Mouse (Mus musculus) MEL (cell line): Measurements from ENCODE around the gene Lcn2. TPM values are rescaled to one million over a fixed set of nuclear protein-coding genes. Genes with fewer than 3 reads are reported as not detected.

Experiments
- DNase-seq: peaks from one replicate; pipeline ENCODE4 v3.0.0; 2011; ENCODE audit warnings: low read depth, low spot score
- H3K27ac ChIP-seq: 2 replicates; pipeline ENCODE4 v1.5.1; 2012; ENCODE audit warnings: low read depth, mild to moderate bottlenecking, control low read depth, low read length, moderate library complexity; ENCODE audit not compliant: control insufficient read depth
- H3K27me3 ChIP-seq, 2 experiments: fragments of 150-350 bp in 1 of 2; sonication (generic) in 1 of 2; 2 replicates each; pipeline ENCODE4 v1.6.1; 2012; ENCODE audit warnings: low read length in 2 of 2, mild to moderate bottlenecking in 2 of 2, improper control_type of control experiment in 1 of 2, moderate library complexity in 1 of 2; ENCODE audit not compliant: insufficient read depth in 2 of 2, control insufficient read depth in 1 of 2
- H3K36me3 ChIP-seq, 2 experiments: 2 replicates each; pipeline ENCODE4 v1.6.1; 2012 to 2014; ENCODE audit warnings: low read length in 2 of 2, improper control_type of control experiment in 1 of 2, inconsistent platforms in 1 of 2, mild to moderate bottlenecking in 1 of 2; ENCODE audit not compliant: insufficient read depth in 2 of 2, control insufficient read depth in 1 of 2
- H3K4me1 ChIP-seq, 2 experiments: fragments of 150-350 bp in 1 of 2; sonication (generic) in 1 of 2; 2 replicates each; pipeline ENCODE4 v1.6.1; 2012; ENCODE audit warnings: low read length in 2 of 2, improper control_type of control experiment in 1 of 2, mild to moderate bottlenecking in 1 of 2; ENCODE audit not compliant: insufficient read depth in 2 of 2, control insufficient read depth in 1 of 2
- H3K4me3 ChIP-seq, 2 experiments: fragments of 150-350 bp in 1 of 2; sonication (generic) in 1 of 2; 2 replicates each; pipeline ENCODE4 v1.5.1; 2012; ENCODE audit warnings: low read depth in 2 of 2, low read length in 2 of 2, mild to moderate bottlenecking in 2 of 2, moderate library complexity in 2 of 2, control low read depth in 1 of 2, improper control_type of control experiment in 1 of 2; ENCODE audit not compliant: control insufficient read depth in 1 of 2, insufficient read depth in 1 of 2
- H3K79me2 ChIP-seq: 2 replicates; pipeline ENCODE4 v1.6.1; 2012; ENCODE audit warnings: mild to moderate bottlenecking, low read length, moderate library complexity; ENCODE audit not compliant: control insufficient read depth, poor library complexity, insufficient read depth
- H3K9ac ChIP-seq: 2 replicates; pipeline ENCODE4 v1.6.1; 2012; ENCODE audit warnings: low read depth, mild to moderate bottlenecking, control low read depth, low read length, moderate library complexity; ENCODE audit not compliant: control insufficient read depth, poor library complexity, severe bottlenecking
- H3K9me3 ChIP-seq: fragments of 150-350 bp; sonication (generic); replicated peaks from 2 replicates; pipeline ENCODE4 v1.6.1; 2012; ENCODE audit warnings: mild to moderate bottlenecking, low read length, improper control_type of control experiment, moderate library complexity; ENCODE audit not compliant: insufficient read depth
- BHLHE40 ChIP-seq: IDR thresholded peaks from 2 replicates; pipeline ENCODE4 v1.6.1; 2012; ENCODE audit warnings: low read depth, mild to moderate bottlenecking, inconsistent platforms, low read length, improper control_type of control experiment, borderline replicate concordance
- CHD1 ChIP-seq: IDR thresholded peaks from 2 replicates; pipeline ENCODE4 v1.6.1; 2012; ENCODE audit warnings: low read depth, mild to moderate bottlenecking, inconsistent platforms, low read length, improper control_type of control experiment
- CHD2 ChIP-seq: IDR thresholded peaks from 2 replicates; pipeline ENCODE4 v1.6.1; 2011; ENCODE audit warnings: low read length, improper control_type of control experiment
- CTCF ChIP-seq, 3 experiments: IDR thresholded peaks in 2 of 3; conservative IDR thresholded peaks in 1 of 3; 2 replicates each; pipeline ENCODE4 v1.5.1; 2011 to 2012; ENCODE audit warnings: low read length in 3 of 3, low read depth in 2 of 3, mild to moderate bottlenecking in 2 of 3, improper control_type of control experiment in 1 of 3, inconsistent platforms in 1 of 3, mixed read lengths in 1 of 3, moderate library complexity in 1 of 3; ENCODE audit not compliant: control insufficient read depth in 1 of 3, insufficient read depth in 1 of 3, poor library complexity in 1 of 3, severe bottlenecking in 1 of 3
- E2F4 ChIP-seq: IDR thresholded peaks from 2 replicates; pipeline ENCODE4 v1.6.1; 2011; ENCODE audit warnings: low read depth, low read length, improper control_type of control experiment, borderline replicate concordance
- ELF1 ChIP-seq: IDR thresholded peaks from 2 replicates; pipeline ENCODE4 v1.6.1; 2014; ENCODE audit warnings: low read depth, mild to moderate bottlenecking, inconsistent platforms, low read length, improper control_type of control experiment, moderate library complexity
- EP300 ChIP-seq, 2 experiments: IDR thresholded peaks; 2 replicates each; pipeline ENCODE4 v1.6.1; 2011; ENCODE audit warnings: improper control_type of control experiment in 2 of 2, low read length in 2 of 2, low read depth in 1 of 2, mild to moderate bottlenecking in 1 of 2
- ETS1 ChIP-seq: IDR thresholded peaks from 2 replicates; pipeline ENCODE4 v1.6.1; 2012; ENCODE audit warnings: low read depth, mild to moderate bottlenecking, inconsistent platforms, low read length, improper control_type of control experiment, moderate library complexity
- GABPA ChIP-seq: IDR thresholded peaks from 2 replicates; pipeline ENCODE4 v1.6.1; 2012; ENCODE audit warnings: low read depth, mild to moderate bottlenecking, inconsistent platforms, low read length, improper control_type of control experiment, moderate library complexity
- GATA1 ChIP-seq: IDR thresholded peaks from 2 replicates; pipeline ENCODE4 v1.6.1; 2011; ENCODE audit warnings: low read depth, low read length, improper control_type of control experiment
- HCFC1 ChIP-seq: IDR thresholded peaks from 2 replicates; pipeline ENCODE4 v1.6.1; 2012; ENCODE audit warnings: low read depth, mild to moderate bottlenecking, inconsistent platforms, low read length, improper control_type of control experiment, moderate library complexity
- KAT2A ChIP-seq: conservative IDR thresholded peaks from 2 replicates; pipeline ENCODE4 v1.6.1; 2012; ENCODE audit warnings: low read depth, low read length, improper control_type of control experiment, inconsistent platforms
- MAFK ChIP-seq: IDR thresholded peaks from 2 replicates; pipeline ENCODE4 v1.6.1; 2011; ENCODE audit warnings: low read depth, mild to moderate bottlenecking, low read length, improper control_type of control experiment, borderline replicate concordance
- MAX ChIP-seq: IDR thresholded peaks from 2 replicates; pipeline ENCODE4 v1.6.1; 2011; ENCODE audit warnings: low read length, improper control_type of control experiment
- MAZ ChIP-seq: IDR thresholded peaks from 2 replicates; pipeline ENCODE4 v1.6.1; 2012; ENCODE audit warnings: low read depth, mild to moderate bottlenecking, inconsistent platforms, low read length, improper control_type of control experiment
- MYB ChIP-seq: IDR thresholded peaks from 2 replicates; pipeline ENCODE4 v1.6.1; 2011; ENCODE audit warnings: mild to moderate bottlenecking, low read depth, low read length, improper control_type of control experiment
- MYC ChIP-seq: IDR thresholded peaks from 2 replicates; pipeline ENCODE4 v1.6.1; 2011; ENCODE audit warnings: low read depth, mild to moderate bottlenecking, low read length, improper control_type of control experiment, moderate library complexity
- NELFE ChIP-seq: IDR thresholded peaks from 2 replicates; pipeline ENCODE4 v1.6.1; 2011; ENCODE audit warnings: low read depth, low read length, improper control_type of control experiment
- NRF1 ChIP-seq: IDR thresholded peaks from 2 replicates; pipeline ENCODE4 v1.6.1; 2014; ENCODE audit warnings: low read depth, mild to moderate bottlenecking, inconsistent platforms, low read length, improper control_type of control experiment, moderate library complexity; ENCODE audit not compliant: poor library complexity, insufficient read depth, severe bottlenecking
- POLR2A ChIP-seq, 2 experiments: IDR thresholded peaks; 2 replicates each; pipeline ENCODE4 v1.6.1; 2011 to 2012; ENCODE audit warnings: low read length in 2 of 2, mild to moderate bottlenecking in 2 of 2, control low read depth in 1 of 2, improper control_type of control experiment in 1 of 2, low read depth in 1 of 2, moderate library complexity in 1 of 2; ENCODE audit not compliant: control insufficient read depth in 1 of 2, insufficient read depth in 1 of 2, poor library complexity in 1 of 2
- POLR2AphosphoS2 ChIP-seq: IDR thresholded peaks from 2 replicates; pipeline ENCODE4 v1.6.1; 2011; ENCODE audit warnings: low read length, improper control_type of control experiment
- RAD21 ChIP-seq: IDR thresholded peaks from 2 replicates; pipeline ENCODE4 v1.6.1; 2011; ENCODE audit warnings: mild to moderate bottlenecking, low read depth, low read length, improper control_type of control experiment
- RCOR1 ChIP-seq: IDR thresholded peaks from 2 replicates; pipeline ENCODE4 v1.6.1; 2012; ENCODE audit warnings: low read depth, mild to moderate bottlenecking, inconsistent platforms, low read length, improper control_type of control experiment
- SMC3 ChIP-seq: IDR thresholded peaks from 2 replicates; pipeline ENCODE4 v1.6.1; 2011; ENCODE audit warnings: low read depth, low read length, improper control_type of control experiment
- TAL1 ChIP-seq: IDR thresholded peaks from 2 replicates; pipeline ENCODE4 v1.6.1; 2012; ENCODE audit warnings: mild to moderate bottlenecking, inconsistent platforms, low read length, moderate library complexity, mixed read lengths
- TBP ChIP-seq: IDR thresholded peaks from 2 replicates; pipeline ENCODE4 v1.8.0; 2011; ENCODE audit warnings: low read depth, low read length, improper control_type of control experiment
- TCF12 ChIP-seq: IDR thresholded peaks from 2 replicates; pipeline ENCODE4 v1.6.1; 2014; ENCODE audit warnings: low read depth, mild to moderate bottlenecking, inconsistent platforms, low read length, improper control_type of control experiment, moderate library complexity
- ZC3H11A ChIP-seq: IDR thresholded peaks from 2 replicates; pipeline ENCODE4 v1.6.1; 2012; ENCODE audit warnings: low read depth, mild to moderate bottlenecking, inconsistent platforms, low read length, improper control_type of control experiment
- ZKSCAN1 ChIP-seq: IDR thresholded peaks from 2 replicates; pipeline ENCODE4 v1.6.1; 2012; ENCODE audit warnings: low read depth, mild to moderate bottlenecking, inconsistent platforms, low read length, improper control_type of control experiment, moderate library complexity
- ZMIZ1 ChIP-seq: IDR thresholded peaks from 2 replicates; pipeline ENCODE4 v1.6.1; 2012; ENCODE audit warnings: low read depth, mild to moderate bottlenecking, inconsistent platforms, low read length, improper control_type of control experiment, moderate library complexity
- ZNF384 ChIP-seq: IDR thresholded peaks from 2 replicates; pipeline ENCODE4 v1.6.1; 2012; ENCODE audit warnings: low read depth, mild to moderate bottlenecking, inconsistent platforms, low read length, improper control_type of control experiment
- polyA plus RNA-seq, 2 experiments: library from polyadenylated mRNA; stranded (reverse) in 1 of 2; unstranded in 1 of 2; fragments of >175 nt in 1 of 2; fragments of >200 nt in 1 of 2; gene quantifications; 2 replicates each; pipeline versions ENCODE4 v1.2.1 to v1.2.4; 2012; ENCODE audit warnings: low replicate concordance in 2 of 2, low read depth in 1 of 2; ENCODE audit not compliant: insufficient read length in 2 of 2, insufficient read depth in 1 of 2, missing spikeins in 1 of 2
- total RNA-seq: library from RNA; depleted of rRNA; stranded (reverse); fragments of 300-350 nt; gene quantifications from 2 replicates; pipeline ENCODE4 v1.2.3, GENCODE M21; 2012

Gene Lcn2
- total and polyA plus RNA-seq, 3 experiments = not detected

DNA sequence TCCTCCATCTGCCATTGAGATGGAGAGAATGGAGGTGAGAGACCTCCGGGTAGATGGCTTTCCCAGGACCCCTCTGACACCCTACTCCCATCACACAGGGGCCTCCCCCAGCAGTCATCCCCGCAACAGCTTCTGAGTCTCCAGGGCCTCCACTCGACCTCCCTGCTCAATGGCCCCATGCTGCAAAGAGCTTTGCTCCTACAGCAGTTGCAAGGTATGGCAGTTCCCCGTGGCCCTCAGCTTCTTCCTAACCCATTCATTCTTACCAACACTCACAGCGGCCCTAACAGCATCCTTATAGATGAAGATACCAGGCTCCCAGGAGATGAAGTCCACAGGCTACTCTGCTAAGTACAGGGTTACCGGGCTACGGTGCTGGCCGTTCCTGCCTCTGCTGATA, 23.9 kb downstream of the Lcn2 start:
- no peak overlapping the region for H3K4me3 ChIP-seq
- peaks cover 2 to 3% of the 10 kb centered on the region in 2 experiments for H3K36me3 ChIP-seq
- peaks cover 6% of the 10 kb centered on the region; the same call in 1 of the 2 replicates for H3K79me2 ChIP-seq
- no peak for DNase-seq
- H3K4me1 ChIP-seq = peaks cover 0 to 6% of the 10 kb centered on the region in 2 experiments; a peak in 2 of 4 replicates
- H3K27me3 ChIP-seq = peaks cover 0 to 2% of the 10 kb centered on the region in 2 experiments; a peak in 2 of 4 replicates
- no peak overlapping the region for H3K9ac ChIP-seq
- TF ChIP-seq EP300 (IDR thresholded peaks at IDR 0.05; ENCODE audit: low read depth in 1 of 2, low read length in 2 of 2) (no peak), POLR2AphosphoS2 (no peak), TCF12 (no peak), MYB (no peak), ZNF384 (no peak)
- H3K9me3 ChIP-seq = no peaks in the 10 kb centered on the region
- no peak overlapping the region for H3K27ac ChIP-seq

DNA sequence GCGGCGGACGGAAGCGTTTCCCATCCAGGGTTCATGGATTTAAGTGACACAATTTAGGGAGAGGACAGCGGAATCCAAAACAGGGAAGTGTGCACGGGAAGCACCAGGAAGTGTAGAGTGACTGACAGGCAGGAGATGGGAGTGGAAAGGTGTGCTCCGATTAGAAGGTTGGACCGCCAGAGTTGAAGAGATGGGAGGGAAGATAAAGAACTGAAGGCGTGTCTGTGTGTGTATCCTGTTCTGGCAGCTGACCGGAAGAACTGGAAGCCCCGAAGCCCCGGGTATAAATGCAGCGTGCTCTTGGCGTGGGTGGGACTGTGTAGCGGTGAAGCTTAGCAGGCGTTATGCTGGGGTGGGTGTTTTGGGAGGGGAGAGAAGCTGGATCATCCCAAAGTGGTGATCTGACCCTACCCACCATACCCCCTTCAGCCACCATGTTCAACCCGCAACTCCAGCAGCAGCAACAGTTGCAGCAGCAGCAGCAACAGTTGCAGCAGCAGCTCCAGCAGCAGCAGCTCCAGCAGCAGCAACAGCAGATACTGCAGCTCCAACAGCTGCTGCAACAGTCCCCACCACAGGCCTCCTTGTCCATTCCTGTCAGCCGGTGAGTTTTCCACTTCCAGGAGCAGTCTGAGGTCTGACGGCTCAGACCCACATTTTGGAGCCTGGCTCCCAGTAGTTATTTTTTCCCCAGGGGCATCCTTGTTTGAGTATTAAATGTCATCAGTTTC, 24.5 kb downstream of the Lcn2 start:
- no peak for DNase-seq
- peak overlapping the region; percentile 68 for H3K27ac ChIP-seq
- H3K9me3 ChIP-seq = no peaks in the 10 kb centered on the region
- peaks cover 2 to 3% of the 10 kb centered on the region in 2 experiments for H3K36me3 ChIP-seq
- H3K79me2 ChIP-seq = peaks cover 6% of the 10 kb centered on the region; the same call in 1 of the 2 replicates
- peak overlapping the region; percentile 82 for H3K9ac ChIP-seq
- peaks cover 0 to 6% of the 10 kb centered on the region in 2 experiments; a peak in 2 of 4 replicates for H3K4me1 ChIP-seq
- peak overlapping the region; percentile 70 to 80 for H3K4me3 ChIP-seq
- H3K27me3 ChIP-seq = peaks cover 0 to 3% of the 10 kb centered on the region in 2 experiments; a peak in 3 of 4 replicates
- no peak for TF ChIP-seq RAD21
- TF ChIP-seq MYB = no peak
- no peak for TF ChIP-seq POLR2A (IDR thresholded peaks at IDR 0.05; ENCODE audit: control insufficient read depth in 1 of 2, insufficient read depth in 1 of 2, low read depth in 1 of 2, low read length in 2 of 2, poor library complexity in 1 of 2)
- TF ChIP-seq CHD2 = no peak
- no peak for TF ChIP-seq MAZ
- no peak for TF ChIP-seq HCFC1
- no peak for TF ChIP-seq ZC3H11A
- TF ChIP-seq EP300 (IDR thresholded peaks at IDR 0.05; ENCODE audit: low read depth in 1 of 2, low read length in 2 of 2) = no peak
- TF ChIP-seq CTCF (IDR thresholded peaks at IDR 0.05 in 2 of 3, conservative IDR thresholded peaks at IDR 0.05 in 1 of 3; ENCODE audit: control insufficient read depth in 1 of 3, insufficient read depth in 1 of 3, low read depth in 2 of 3, low read length in 3 of 3, poor library complexity in 1 of 3, severe bottlenecking in 1 of 3) = no peak
- peak; percentile 53; the same call in 1 of the 2 replicates for TF ChIP-seq TBP
- peak; percentile 68; the same call in 1 of the 2 replicates for TF ChIP-seq MYC
- no peak for TF ChIP-seq ZMIZ1
- no peak for TF ChIP-seq KAT2A
- no peak for TF ChIP-seq ETS1
- TF ChIP-seq MAFK = no peak
- TF ChIP-seq POLR2AphosphoS2 = no peak
- TF ChIP-seq GABPA = no peak
- TF ChIP-seq NRF1 = no peak
- TF ChIP-seq CHD1 = 0 out of 2 replicates have a peak, but pooled peaks have one; percentile 9
- TF ChIP-seq TCF12 = no peak
- peak; percentile 68 for TF ChIP-seq MAX
- peak; percentile 85 for TF ChIP-seq GATA1
- peak; percentile 60 for TF ChIP-seq ELF1
- no peak for TF ChIP-seq E2F4
- no peak for TF ChIP-seq BHLHE40
- TF ChIP-seq RCOR1 = no peak
- no peak; the same call in 1 of the 2 replicates for TF ChIP-seq TAL1
- no peak for TF ChIP-seq ZKSCAN1
- TF ChIP-seq NELFE = no peak
- no peak for TF ChIP-seq SMC3
